Comparison of ENCODE assay signal across 8 mouse cellular contexts in the genomic region with DNA sequence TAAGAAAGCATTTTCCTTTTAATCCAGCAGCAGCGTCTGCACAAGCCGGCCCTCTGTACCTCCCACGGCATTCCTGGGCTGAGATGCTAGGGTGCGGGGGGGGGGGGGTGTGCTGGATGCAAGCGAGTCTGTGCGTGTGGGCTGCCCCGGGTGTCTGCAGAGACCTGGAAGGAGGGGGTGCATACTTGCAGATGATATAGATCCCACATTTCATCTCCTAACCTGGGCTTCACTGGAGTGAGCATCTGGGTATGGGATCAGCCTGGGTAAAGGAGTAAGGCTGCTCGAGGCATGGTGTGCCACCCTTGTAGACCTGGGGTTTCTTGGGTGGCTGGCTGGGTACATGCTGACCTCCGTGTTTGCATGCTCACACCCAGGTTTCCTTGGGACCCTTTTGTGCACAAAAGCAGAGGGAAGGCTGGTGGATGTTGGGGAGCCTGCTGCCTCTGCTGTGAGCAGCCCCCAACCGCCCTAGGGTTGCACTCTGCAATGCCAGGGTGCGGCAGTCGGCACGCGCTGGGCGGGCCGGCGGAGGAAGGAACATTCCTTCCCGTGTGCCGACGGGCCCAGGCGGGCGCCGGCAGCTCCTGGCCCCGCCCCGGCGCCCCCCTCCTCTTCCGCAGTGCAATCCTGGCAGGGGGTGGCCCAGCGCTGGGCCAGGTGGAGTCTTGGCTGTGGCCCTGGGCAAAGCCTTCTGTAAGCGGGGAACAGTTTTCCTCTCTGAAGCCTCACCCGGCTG. TPM values are rescaled to one million over a fixed set of nuclear protein-coding genes. Genes with fewer than 3 reads are reported as not detected.
DNase-seq lines count a peak whose midpoint lies in the region; ATAC-seq lines count a peak whose summit lies in the region.

No protein-coding gene starts in this region.

- peak; percentile 3 for ATAC-seq in neural tube, embryonic 11.5 days (ENCODE audit: insufficient read depth, low FRiP score, low TSS enrichment)
- peak; percentile 51 for ATAC-seq in heart, embryonic 15.5 days (replicated peaks; ENCODE audit: insufficient number of reproducible peaks, insufficient read depth, low FRiP score, low read depth)
- ATAC-seq in limb, embryonic 12.5 days (ENCODE audit: insufficient number of reproducible peaks, insufficient read depth, low FRiP score, low TSS enrichment, low read depth) = no peak; the same call in 1 of the 2 replicates

- H3K4me2 ChIP-seq in neural tube, embryonic 11.5 days (ENCODE audit: low read depth) = peak overlapping the region; percentile 81
- H3K4me2 ChIP-seq in heart, embryonic 15.5 days = peak overlapping the region; percentile 87
- peak overlapping the region; percentile 84 for H3K4me2 ChIP-seq in limb, embryonic 12.5 days

- peaks cover 2% of the 10 kb centered on the region for H3K36me3 ChIP-seq in neural tube, embryonic 11.5 days (ENCODE audit: control insufficient read depth, insufficient read depth, low read length)
- H3K36me3 ChIP-seq in heart, embryonic 15.5 days = 0 out of 2 replicates have a peak, but pooled peaks cover 6% of the 10 kb centered on the region
- H3K36me3 ChIP-seq in limb, embryonic 12.5 days = peaks cover 7% of the 10 kb centered on the region; the same call in 1 of the 2 replicates
- H3K36me3 ChIP-seq in midbrain, embryonic 10.5 days = peaks cover 52% of the 10 kb centered on the region

- no peaks in the 10 kb centered on the region for H3K27me3 ChIP-seq in neural tube, embryonic 11.5 days (ENCODE audit: control insufficient read depth, insufficient read depth, low read length)
- H3K27me3 ChIP-seq in heart, embryonic 15.5 days = peaks cover 52% of the 10 kb centered on the region
- peaks cover 78% of the 10 kb centered on the region for H3K27me3 ChIP-seq in limb, embryonic 12.5 days
- H3K27me3 ChIP-seq in midbrain, embryonic 10.5 days (ENCODE audit: low read depth, poor library complexity, severe bottlenecking) = peaks cover 62% of the 10 kb centered on the region

- DNase-seq in neural tube, embryonic 11.5 days (ENCODE audit: low spot score) = peak; percentile 77
- DNase-seq in neural tube, embryonic 10.5 days (ENCODE audit: extremely low spot score, low spot score) = no peak
- peak; percentile 48 to 74 for DNase-seq in adrenal gland, postnatal 36 days
- DNase-seq in midbrain, embryonic 10.5 days (ENCODE audit: low spot score) = peak; percentile 56
- DNase-seq in right cerebral cortex, postnatal 25 days = no peak
- no peak for DNase-seq in right cerebral cortex, postnatal 4 days

- peak overlapping the region; percentile 85 for H3K9ac ChIP-seq in neural tube, embryonic 11.5 days (ENCODE audit: low read length)
- H3K9ac ChIP-seq in heart, embryonic 15.5 days = peak overlapping the region; percentile 50
- H3K9ac ChIP-seq in limb, embryonic 12.5 days (replicated peaks) = peak overlapping the region; percentile 50

- H3K4me3 ChIP-seq in neural tube, embryonic 11.5 days (ENCODE audit: low read depth, low read length) = peak overlapping the region; percentile 68
- H3K4me3 ChIP-seq in heart, embryonic 15.5 days = peak overlapping the region; percentile 54
- peak overlapping the region; percentile 53 for H3K4me3 ChIP-seq in limb, embryonic 12.5 days (replicated peaks)
- peak overlapping the region; percentile 92 for H3K4me3 ChIP-seq in midbrain, embryonic 10.5 days

- WGBS in neural tube, embryonic 11.5 days = 2% methylated on average over 27 of the region's 30 CpGs
- 3% methylated on average over 30 of the region's 30 CpGs for WGBS in heart, embryonic 15.5 days
- WGBS in limb, embryonic 12.5 days = under 1% methylated on average over 30 of the region's 30 CpGs
- under 1% methylated on average over 30 of the region's 30 CpGs for WGBS in midbrain, embryonic 10.5 days

- peaks cover 49% of the 10 kb centered on the region for H3K4me1 ChIP-seq in neural tube, embryonic 11.5 days (ENCODE audit: control insufficient read depth, insufficient read depth, low read length)
- peaks cover 61% of the 10 kb centered on the region for H3K4me1 ChIP-seq in heart, embryonic 15.5 days (replicated peaks)
- H3K4me1 ChIP-seq in limb, embryonic 12.5 days (replicated peaks) = peaks cover 72% of the 10 kb centered on the region
- peaks cover 91% of the 10 kb centered on the region for H3K4me1 ChIP-seq in midbrain, embryonic 10.5 days

- no peaks in the 10 kb centered on the region for H3K9me3 ChIP-seq in neural tube, embryonic 11.5 days (ENCODE audit: control insufficient read depth, low read length)
- H3K9me3 ChIP-seq in heart, embryonic 15.5 days (replicated peaks) = no peaks in the 10 kb centered on the region
- no peaks in the 10 kb centered on the region for H3K9me3 ChIP-seq in limb, embryonic 12.5 days
- no peaks in the 10 kb centered on the region for H3K9me3 ChIP-seq in midbrain, embryonic 10.5 days (replicated peaks)

- H3K27ac ChIP-seq in neural tube, embryonic 11.5 days (ENCODE audit: low read depth, low read length) = peak overlapping the region; percentile 98
- H3K27ac ChIP-seq in heart, embryonic 15.5 days = peak overlapping the region; percentile 86
- H3K27ac ChIP-seq in limb, embryonic 12.5 days = peak overlapping the region; percentile 75
- H3K27ac ChIP-seq in midbrain, embryonic 10.5 days (replicated peaks) = peak overlapping the region; percentile 98

RNA-seq across cellular contexts. Expression of a gene that starts 3.3 kb away (rescaled TPM):
- 35.4 and 37.5 TPM in 2 replicates for polyA plus RNA-seq in neural tube, embryonic 11.5 days (2014; fragmentation: Nextera tagmentation; extraction: Ambion mirVana)
- total RNA-seq in adrenal gland, postnatal 36 days (2021) = 10 to 100 TPM in 1 of 2 experiments, 1 to 10 TPM in 1; 9.6 to 12.7 TPM
- polyA plus RNA-seq in heart, embryonic 15.5 days (2015; fragmentation: Nextera tagmentation; extraction: Ambion mirVana) = 5.0 and 7.9 TPM in 2 replicates
- polyA plus RNA-seq in limb, embryonic 12.5 days (2016; fragmentation: Nextera tagmentation; extraction: Ambion mirVana) = 10.3 and 10.8 TPM in 2 replicates
- 43.7 and 50.8 TPM in 2 replicates for polyA plus RNA-seq in midbrain, embryonic 10.5 days (2016; fragmentation: Nextera tagmentation; extraction: Ambion mirVana)

RNA-seq across cellular contexts. Expression of a gene that starts 38.4 kb away (rescaled TPM):
- 61.0 and 65.0 TPM in 2 replicates for polyA plus RNA-seq in neural tube, embryonic 11.5 days (2014; fragmentation: Nextera tagmentation; extraction: Ambion mirVana)
- total RNA-seq in adrenal gland, postnatal 36 days (2021) = 100 to 1,000 TPM in 1 of 2 experiments, 10 to 100 TPM in 1; 42.4 to 108 TPM
- polyA plus RNA-seq in heart, embryonic 15.5 days (2015; fragmentation: Nextera tagmentation; extraction: Ambion mirVana) = 20.3 and 28.9 TPM in 2 replicates
- polyA plus RNA-seq in limb, embryonic 12.5 days (2016; fragmentation: Nextera tagmentation; extraction: Ambion mirVana) = 48.8 and 58.0 TPM in 2 replicates
- 28.6 and 36.2 TPM in 2 replicates for polyA plus RNA-seq in midbrain, embryonic 10.5 days (2016; fragmentation: Nextera tagmentation; extraction: Ambion mirVana)

RNA-seq across cellular contexts. Expression of a gene that starts 45.6 kb away (rescaled TPM):
- not detected in 2 replicates for polyA plus RNA-seq in neural tube, embryonic 11.5 days (2014; fragmentation: Nextera tagmentation; extraction: Ambion mirVana)
- not detected for total RNA-seq in adrenal gland, postnatal 36 days (2021)
- 1.1 TPM in 1 of 2 replicates, not detected in the other for polyA plus RNA-seq in heart, embryonic 15.5 days (2015; fragmentation: Nextera tagmentation; extraction: Ambion mirVana)
- 0.36 TPM in 1 of 2 replicates, not detected in the other for polyA plus RNA-seq in limb, embryonic 12.5 days (2016; fragmentation: Nextera tagmentation; extraction: Ambion mirVana)
- 0.62 and 0.63 TPM in 2 replicates for polyA plus RNA-seq in midbrain, embryonic 10.5 days (2016; fragmentation: Nextera tagmentation; extraction: Ambion mirVana)

Comparison
In these comparisons a context has a peak if more than half of its experiments do, and no peak if none do; other contexts are left out.
1. DNase-seq: peak in neural tube, embryonic 11.5 days (single experiment), adrenal gland, postnatal 36 days (2 of 2) and midbrain, embryonic 10.5 days (single experiment); none in neural tube, embryonic 10.5 days (single experiment), right cerebral cortex, postnatal 25 days (single experiment) and right cerebral cortex, postnatal 4 days (single experiment).
2. Peak in every context shown above with its lines, with median percentiles within 50 percentile points of each other: H3K27ac ChIP-seq, H3K4me2 ChIP-seq, H3K4me3 ChIP-seq and H3K9ac ChIP-seq.